Mouse (Mus musculus) kidney, adult 2 months (tissue): ENCODE results near the gene Car12.

ENCODE experiments used
- CTCF ChIP-seq: fragments of 200-500 bp; conservative IDR thresholded peaks from 2 replicates; pipeline ENCODE4 v1.5.1; 2011; ENCODE audit warnings: low read depth, mild to moderate bottlenecking, control low read depth, low read length, moderate library complexity, mixed read lengths; ENCODE audit not compliant: insufficient read depth, insufficient read length
- POLR2A ChIP-seq: fragments of 200-500 bp; IDR thresholded peaks from one replicate; pipeline ENCODE4 v1.6.1; 2011; ENCODE audit warnings: low read depth, low read length, control low read depth

GRCm38 (mm10) chr9:66715361-66715760 is 1.9 kb downstream of the Car12 start:
- TF ChIP-seq CTCF (no peak), POLR2A (no peak)
